Mouse (Mus musculus) brain, adult 10 weeks (tissue): ENCODE measurements around the gene Ankrd35. TPM values are rescaled to one million over a fixed set of nuclear protein-coding genes. Genes with fewer than 3 reads are reported as not detected.

Experiments
- polyA plus RNA-seq: library from polyadenylated mRNA; stranded (reverse); fragments of 350-450 nt; fragmentation: Illumina TruSeq; extraction: RNeasy Lipid Tissue Mini Kit (QIAGEN cat#74804); gene quantifications from one replicate; pipeline ENCODE4 v1.2.3, GENCODE M21; 2015; ENCODE audit warnings: low read depth, low replicate concordance

The Ankrd35 gene
- polyA plus RNA-seq = 6.8 TPM

DNA sequence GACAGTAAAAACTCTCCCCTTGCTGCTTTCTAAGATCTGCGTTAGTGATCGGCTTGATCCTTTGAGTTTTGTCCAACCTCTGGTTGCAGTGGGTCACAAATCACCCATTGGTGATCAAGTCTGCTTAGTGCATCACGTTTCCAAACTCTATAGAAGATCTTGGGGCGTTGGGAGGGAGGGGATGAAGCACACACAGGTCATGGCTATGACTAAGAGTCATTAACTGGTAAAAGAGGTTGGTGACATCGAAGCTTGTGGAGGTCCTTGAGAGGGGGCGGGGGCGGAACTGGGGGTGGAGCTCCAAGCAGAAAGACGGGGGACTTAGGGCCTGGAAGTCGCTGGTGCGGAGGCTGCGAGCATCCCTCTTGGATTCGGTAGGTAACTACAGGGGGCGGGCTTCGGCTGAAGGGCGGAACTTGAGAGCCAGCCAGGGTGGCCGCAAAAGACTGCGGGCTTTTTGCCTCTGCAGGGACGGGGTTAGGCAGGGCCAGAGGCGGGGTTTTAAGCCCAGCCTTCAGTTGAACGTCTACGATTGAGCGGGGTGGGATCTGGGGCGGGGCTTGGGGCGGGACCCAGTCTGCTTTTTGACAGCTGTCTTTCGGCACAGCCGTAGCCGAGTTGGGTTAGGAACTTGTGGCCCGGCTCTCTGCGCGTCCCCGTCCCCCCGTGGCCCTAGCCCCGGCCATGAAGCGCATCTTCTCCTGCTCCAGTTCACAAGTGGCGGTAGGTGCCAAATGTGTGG is at the start of gene Ankrd35:
Gene Ankrd35, plus strand, starts transcription at position 405 of the 742 bp plus-strand sequence.

DNA sequence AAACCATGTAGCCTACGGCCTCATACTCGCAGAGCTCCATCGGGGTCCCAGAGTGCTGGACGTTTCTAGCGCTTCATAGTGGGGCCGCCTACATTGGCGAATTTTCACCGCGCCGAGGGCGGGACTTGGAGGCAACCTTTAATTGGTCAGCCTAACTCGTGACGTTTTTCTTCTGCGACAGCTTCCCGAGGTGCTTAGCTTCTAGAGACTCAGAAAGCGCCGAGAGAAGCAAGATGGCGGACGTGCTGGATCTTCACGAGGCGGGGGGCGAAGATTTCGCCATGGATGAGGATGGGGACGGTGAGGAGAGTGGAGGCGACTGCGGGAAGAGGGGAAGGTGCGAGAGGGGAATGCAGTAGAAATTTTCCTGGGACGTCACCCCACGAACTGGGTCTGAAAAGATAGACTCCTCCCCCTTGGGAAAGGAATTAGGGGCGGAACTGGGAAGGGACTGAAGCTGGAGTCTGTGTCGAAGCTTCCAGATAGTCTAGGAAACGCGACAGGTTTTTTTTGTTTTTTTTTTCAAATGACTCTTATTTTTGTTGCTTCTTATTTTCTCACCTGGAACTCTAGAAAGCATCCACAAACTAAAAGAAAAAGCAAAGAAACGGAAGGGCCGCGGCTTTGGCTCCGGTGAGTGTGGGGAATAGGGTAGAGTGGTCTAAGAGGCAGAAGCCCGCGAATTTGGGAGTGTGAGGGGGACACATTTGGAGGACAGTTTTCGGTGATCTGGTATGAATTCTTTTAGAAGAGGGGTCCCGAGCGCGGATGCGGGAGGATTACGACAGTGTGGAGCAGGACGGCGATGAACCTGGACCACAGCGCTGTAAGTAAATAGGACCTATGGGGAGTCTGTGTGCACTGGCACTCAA is 40.0 kb upstream of the Ankrd35 start, which contains the start of gene Rbm8a:
Gene Rbm8a, plus strand, starts transcription at position 205 of the 872 bp plus-strand sequence.

DNA sequence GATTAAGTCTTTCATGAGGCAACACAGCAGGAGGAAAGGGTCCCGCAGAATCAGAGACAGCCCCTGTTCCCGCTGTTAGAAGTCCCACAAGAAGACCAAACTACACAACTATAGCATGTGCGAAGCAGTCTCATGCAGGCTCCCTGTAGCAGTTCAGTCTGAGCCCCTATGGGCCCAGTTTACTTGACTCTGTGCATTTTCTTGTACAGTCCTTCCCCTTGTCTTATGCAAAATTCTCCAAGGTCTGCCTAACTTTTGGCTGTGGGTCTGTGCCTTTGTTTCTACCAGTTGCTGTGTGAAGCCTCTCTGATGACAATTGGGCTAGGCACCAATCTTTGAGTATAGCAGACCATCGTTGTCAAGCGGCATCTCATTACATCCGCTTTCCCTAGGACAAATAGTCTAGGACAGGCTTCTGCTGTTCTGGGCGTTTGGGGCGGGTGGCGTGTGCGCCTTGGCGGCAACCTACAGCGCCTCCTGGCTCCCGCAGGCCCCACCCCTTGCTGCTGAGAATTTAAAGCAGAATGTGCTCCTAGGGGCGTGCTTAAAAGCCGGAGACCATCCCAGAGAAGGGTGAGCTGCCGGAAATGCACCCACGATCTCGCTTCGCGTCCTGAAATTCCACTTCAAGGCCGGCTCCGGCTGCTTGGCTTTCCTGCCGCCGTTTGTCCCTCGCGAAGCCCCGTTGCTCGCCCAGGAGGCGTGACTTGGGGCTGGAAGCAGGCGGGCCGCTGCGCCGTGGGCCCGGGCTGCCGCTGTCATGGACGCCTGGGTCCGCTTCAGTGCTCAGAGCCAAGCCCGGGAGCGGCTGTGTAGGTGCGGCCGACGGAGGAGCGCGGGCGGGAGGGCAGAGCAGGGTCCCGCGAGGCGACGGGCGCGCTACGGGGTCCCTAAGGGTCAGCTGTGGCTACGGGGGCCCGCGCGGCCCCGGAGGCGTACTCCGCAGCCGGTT is 34.7 kb upstream of the Ankrd35 start, which contains the start of the genes Pex11b and Gm42957:
Gene Pex11b, plus strand, starts transcription at position 449 of the 952 bp plus-strand sequence.
Gene Gm42957, plus strand, starts transcription at position 547 of the 952 bp plus-strand sequence.

DNA sequence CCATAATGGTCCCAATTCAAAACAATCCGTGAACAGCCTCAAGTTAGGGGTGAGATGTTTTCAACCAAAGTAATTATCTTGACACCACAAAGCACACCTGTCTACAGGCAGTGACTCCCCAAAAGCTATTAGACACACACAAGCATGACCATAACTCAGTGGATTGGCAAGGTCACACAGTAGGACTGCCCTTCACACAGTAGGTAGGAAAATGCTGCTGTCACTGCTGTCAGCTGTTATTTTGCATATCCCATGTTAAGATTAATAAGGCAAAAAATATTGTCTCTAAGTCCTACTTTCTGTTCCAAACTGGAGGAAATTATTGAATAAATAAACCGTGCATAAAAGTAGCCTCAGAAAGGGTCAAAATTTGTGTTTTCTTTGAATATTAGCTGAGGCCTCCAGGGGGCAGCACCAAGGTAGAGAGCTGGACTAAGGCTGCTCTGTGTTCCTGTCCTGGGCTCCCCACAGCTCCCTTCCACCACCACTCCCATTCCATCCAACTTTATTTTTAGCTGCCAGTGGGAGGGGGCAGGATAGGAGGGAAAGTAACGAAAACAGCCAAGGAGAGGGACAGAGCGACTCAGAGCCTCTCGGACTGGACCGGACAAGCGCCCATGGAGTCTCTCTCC is 24.8 kb upstream of the Ankrd35 start, which contains the start of gene Itga10:
Gene Itga10, plus strand, starts transcription at position 567 of the 632 bp plus-strand sequence.

DNA sequence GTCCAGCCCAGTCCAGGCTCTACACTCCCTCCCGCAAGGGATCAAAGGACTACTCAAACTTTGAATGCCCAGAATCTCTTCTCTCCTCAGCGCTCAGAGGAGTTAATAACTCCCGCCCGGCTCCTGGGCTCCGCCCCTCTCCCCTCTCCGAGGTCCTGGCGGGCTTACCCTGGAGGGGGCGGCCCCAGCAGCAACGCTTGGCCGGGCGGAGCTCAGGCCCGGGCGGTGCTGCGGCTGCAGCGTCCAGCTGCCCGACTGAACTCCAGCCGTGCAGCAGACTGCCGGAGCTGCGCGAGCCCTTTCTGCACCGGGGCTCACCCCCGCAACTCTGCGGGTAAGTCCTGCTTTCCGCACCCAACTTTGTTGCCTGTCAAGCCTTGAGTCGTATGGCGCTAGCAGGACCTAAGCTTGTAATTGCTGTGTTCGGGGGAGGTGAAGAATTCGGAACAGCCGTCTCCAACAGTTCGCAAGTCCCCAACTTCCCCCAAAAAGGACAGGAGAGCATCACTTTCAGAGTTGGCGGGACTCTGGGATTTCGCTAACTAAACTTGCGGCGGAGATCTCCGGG is 26.4 kb downstream of the Ankrd35 start, which contains the start of gene Pias3:
Gene Pias3, plus strand, starts transcription at position 187 of the 568 bp plus-strand sequence.

DNA sequence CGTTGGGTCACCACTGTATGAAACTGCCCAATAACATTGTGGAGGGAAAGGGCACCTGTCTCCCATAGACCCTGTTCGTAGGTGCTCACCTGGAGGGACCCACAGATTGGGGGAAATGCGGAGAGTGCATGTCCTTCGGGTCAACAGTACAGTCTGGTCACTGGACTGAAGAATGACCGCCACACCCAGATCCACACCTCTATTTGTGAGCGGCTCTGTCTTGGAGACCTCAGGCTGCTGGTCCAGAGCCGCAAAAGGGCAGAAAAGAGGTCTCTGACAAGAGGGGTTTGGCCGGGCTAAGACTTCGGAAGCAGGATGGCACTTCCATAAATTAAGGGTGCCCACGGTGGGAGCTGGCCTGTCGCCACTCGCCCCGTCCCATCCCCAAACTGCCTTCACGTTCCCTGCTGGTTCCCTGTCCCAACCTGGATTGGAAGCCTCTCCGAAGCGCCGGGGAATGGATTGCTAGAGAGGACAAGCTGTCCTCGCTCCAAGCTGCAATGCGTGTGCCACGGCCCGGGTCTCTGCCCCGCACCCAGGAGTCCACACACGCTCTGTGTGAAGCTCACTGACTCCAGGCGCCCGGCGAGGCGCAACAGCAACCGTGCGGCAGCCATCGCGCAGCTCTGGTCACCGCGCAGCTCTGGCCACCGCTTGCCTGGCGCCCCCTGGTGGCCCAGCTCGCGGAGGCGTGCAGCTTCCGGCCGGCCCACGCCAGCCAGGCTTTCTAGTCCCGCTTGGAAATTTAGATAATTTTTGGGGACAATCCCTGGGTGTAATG is 38.2 kb downstream of the Ankrd35 start, which contains the start of gene Nudt17:
Gene Nudt17, minus strand, starts transcription at position 660 of the 781 bp plus-strand sequence.

DNA sequence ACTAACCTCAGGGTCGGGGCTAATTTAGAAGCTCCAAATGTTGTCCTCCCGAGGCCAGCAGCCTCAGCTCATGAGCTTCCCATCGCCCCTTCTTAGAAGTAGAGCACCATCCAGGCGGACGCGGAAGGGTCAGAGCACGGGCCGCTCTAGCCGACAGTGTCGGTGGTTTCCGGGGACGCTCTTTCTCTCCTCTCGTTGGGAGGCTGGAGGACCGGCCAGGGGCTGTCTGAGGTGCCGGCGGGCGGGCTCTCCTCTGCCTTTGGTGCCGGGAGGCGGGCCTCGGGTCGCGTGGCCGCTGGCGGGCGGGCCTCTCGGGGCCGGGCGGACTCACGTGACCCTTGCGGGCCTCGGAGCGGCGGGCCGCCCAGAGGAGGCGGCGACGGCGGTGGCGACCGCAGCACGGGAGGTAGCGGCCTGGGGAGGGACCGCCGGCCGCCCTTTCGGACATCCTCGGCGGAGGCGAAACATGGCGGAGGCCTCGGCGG is 57.5 kb downstream of the Ankrd35 start, which contains the start of the genes Polr3c and Rnf115:
Gene Polr3c, minus strand, starts transcription at position 286 of the 485 bp plus-strand sequence.
Gene Rnf115, plus strand, starts transcription at position 322 of the 485 bp plus-strand sequence.

Other genes with a start within 250 kb of the Ankrd35 start
- not detected for gene BC107364, start 217.8 kb upstream of the Ankrd35 start, polyA plus RNA-seq
- gene Hfe2, start 145.0 kb upstream of the Ankrd35 start, polyA plus RNA-seq = 0.94 TPM
- 25.5 TPM for gene Txnip, start 112.2 kb upstream of the Ankrd35 start, polyA plus RNA-seq
- gene Gm16253, start 93.1 kb upstream of the Ankrd35 start, polyA plus RNA-seq = not detected
- 39.7 TPM for gene Polr3gl, start 76.0 kb upstream of the Ankrd35 start, polyA plus RNA-seq
- 43.7 TPM for gene Ankrd34a, start 73.5 kb upstream of the Ankrd35 start, polyA plus RNA-seq
- 15.8 TPM for gene Lix1l, start 69.0 kb upstream of the Ankrd35 start, polyA plus RNA-seq
- gene Rbm8a, start 40.2 kb upstream of the Ankrd35 start, polyA plus RNA-seq = 41.9 TPM
- 73.8 TPM for gene Pex11b, start 34.8 kb upstream of the Ankrd35 start, polyA plus RNA-seq
- 0.12 TPM for gene Gm42957, start 34.7 kb upstream of the Ankrd35 start, polyA plus RNA-seq
- 2.6 TPM for gene Itga10, start 24.5 kb upstream of the Ankrd35 start, polyA plus RNA-seq
- gene Pias3, start 26.3 kb downstream of the Ankrd35 start, polyA plus RNA-seq = 23.9 TPM
- 13.2 TPM for gene Nudt17, start 38.4 kb downstream of the Ankrd35 start, polyA plus RNA-seq
- gene Polr3c, start 57.5 kb downstream of the Ankrd35 start, polyA plus RNA-seq = 28.5 TPM
- gene Rnf115, start 57.5 kb downstream of the Ankrd35 start, polyA plus RNA-seq = 60.1 TPM
- not detected for gene Pdzk1, start 159.2 kb downstream of the Ankrd35 start, polyA plus RNA-seq
- gene Cd160, start 159.2 kb downstream of the Ankrd35 start, polyA plus RNA-seq = not detected
- gene Gja5, start 234.6 kb downstream of the Ankrd35 start, polyA plus RNA-seq = 0.27 TPM
- gene Gpr89, start 235.2 kb downstream of the Ankrd35 start, polyA plus RNA-seq = 29.8 TPM